Mouse (Mus musculus) limb, embryonic 14.5 days (tissue): ENCODE results near the gene Fxyd2. TPM values are rescaled to one million over a fixed set of nuclear protein-coding genes. Genes with fewer than 3 reads are reported as not detected.

ENCODE experiments used
- ATAC-seq: fragments of 200-750 bp; cut with Nextera tagmentation; 2 replicates; pipeline ENCODE4 v1.8.0; 2017; ENCODE audit warnings: low read depth, moderate number of reproducible peaks, moderate TSS enrichment; ENCODE audit not compliant: low FRiP score
- DNase-seq: peaks from one replicate; pipeline ENCODE4 v3.0.0-alpha.2; 2015; ENCODE audit warnings: low spot score
- H3K27ac ChIP-seq: fragments of 300-500 bp; sonication (generic); replicated peaks from 2 replicates; pipeline ENCODE4 v1.5.1; 2014; ENCODE audit warnings: low read depth, mild to moderate bottlenecking, low read length, moderate library complexity, mixed read lengths
- H3K27me3 ChIP-seq: fragments of 300-500 bp; sonication (generic); 2 replicates; pipeline ENCODE4 v1.6.1; 2014; ENCODE audit warnings: low read length, mixed read lengths; ENCODE audit not compliant: control insufficient read depth, insufficient read depth
- H3K36me3 ChIP-seq: fragments of 300-500 bp; sonication (generic); 2 replicates; pipeline ENCODE4 v1.6.1; 2014; ENCODE audit warnings: mild to moderate bottlenecking, low read length, moderate library complexity, mixed read lengths; ENCODE audit not compliant: control insufficient read depth, insufficient read depth
- H3K4me1 ChIP-seq: fragments of 300-500 bp; sonication (generic); 2 replicates; pipeline ENCODE4 v1.6.1; 2014; ENCODE audit warnings: antibody characterized with exemption, low read length, mixed read lengths; ENCODE audit not compliant: control insufficient read depth, insufficient read depth
- H3K4me2 ChIP-seq: fragments of 300-500 bp; sonication (generic); replicated peaks from 2 replicates; pipeline ENCODE4 v1.6.1; 2014; ENCODE audit warnings: low read depth, mild to moderate bottlenecking, low read length, moderate library complexity; ENCODE audit not compliant: severe bottlenecking
- H3K4me3 ChIP-seq: fragments of 300-500 bp; sonication (generic); replicated peaks from 2 replicates; pipeline ENCODE4 v1.5.1; 2014; ENCODE audit warnings: low read length
- H3K9ac ChIP-seq: fragments of 300-500 bp; sonication (generic); 2 replicates; pipeline ENCODE4 v1.6.1; 2014; ENCODE audit warnings: mild to moderate bottlenecking, low read depth, low read length, moderate library complexity; ENCODE audit not compliant: severe bottlenecking
- H3K9me3 ChIP-seq: fragments of 300-500 bp; sonication (generic); 2 replicates; pipeline ENCODE4 v1.6.1; 2016; ENCODE audit warnings: low read length; ENCODE audit not compliant: control insufficient read depth
- POLR2A ChIP-seq: fragments of 200-500 bp; IDR thresholded peaks from 2 replicates; pipeline ENCODE4 v1.8.0; 2012; ENCODE audit warnings: inconsistent platforms, mild to moderate bottlenecking, moderate library complexity, borderline replicate concordance; ENCODE audit not compliant: insufficient read depth, insufficient read length; ENCODE audit errors: extremely low read depth
- WGBS: fragments of 180-500 bp; shearing (Covaris S2); extraction: QIAGEN DNeasy Blood & Tissue Kit; methylation state at CpG from one replicate; pipeline ENCODE4 v1.1.7; 2014; 5-methylcytosine and 5-hydroxymethylcytosine counted together
- polyA plus RNA-seq, 2 experiments: library from polyadenylated mRNA; depleted of rRNA in 1 of 2; stranded (reverse) in 1 of 2; unstranded in 1 of 2; fragments of >200 nt; fragmentation: Nextera tagmentation in 1 of 2; extraction: Ambion mirVana in 1 of 2; gene quantifications; 2 replicates each; pipeline versions ENCODE4 v1.2.1 to v1.2.3; 2012 to 2014

Fxyd2 gene
- polyA plus RNA-seq, 2 experiments: 6.1 to 8.5 TPM

DNA sequence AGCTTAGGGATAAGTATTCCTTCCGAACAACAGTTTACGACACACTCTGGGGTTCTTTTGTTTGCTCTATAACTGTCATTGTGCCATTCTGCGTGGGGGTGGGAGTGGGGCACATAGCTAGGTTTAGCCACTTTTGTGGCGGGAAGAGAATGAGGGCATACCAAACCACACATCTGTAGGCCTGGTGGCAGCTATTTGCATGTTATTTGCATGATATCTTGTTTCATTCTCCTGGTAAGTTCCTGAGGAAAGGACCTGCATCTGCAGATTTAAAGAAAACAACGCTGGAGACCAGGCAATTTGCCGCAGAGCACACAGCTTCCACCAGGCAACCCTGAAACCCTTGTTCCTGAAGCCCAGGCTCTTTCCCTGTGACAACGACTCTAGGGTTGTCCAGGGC lies 57.7 kb downstream of the Fxyd2 start:
- no peaks in the 10 kb centered on the region for H3K27me3 ChIP-seq
- WGBS: 24% methylated on average over 7 of the region's 7 CpGs
- H3K9me3 ChIP-seq: no peaks in the 10 kb centered on the region
- H3K27ac ChIP-seq: no peak overlapping the region
- no peak overlapping the region for H3K9ac ChIP-seq
- H3K36me3 ChIP-seq: no peaks in the 10 kb centered on the region
- ATAC-seq (no peak), DNase-seq (no peak)
- TF ChIP-seq POLR2A: no peak
- no peak overlapping the region for H3K4me3 ChIP-seq
- H3K4me2 ChIP-seq: no peak overlapping the region
- H3K4me1 ChIP-seq: no peaks in the 10 kb centered on the region; the same call in 1 of the 2 replicates

DNA sequence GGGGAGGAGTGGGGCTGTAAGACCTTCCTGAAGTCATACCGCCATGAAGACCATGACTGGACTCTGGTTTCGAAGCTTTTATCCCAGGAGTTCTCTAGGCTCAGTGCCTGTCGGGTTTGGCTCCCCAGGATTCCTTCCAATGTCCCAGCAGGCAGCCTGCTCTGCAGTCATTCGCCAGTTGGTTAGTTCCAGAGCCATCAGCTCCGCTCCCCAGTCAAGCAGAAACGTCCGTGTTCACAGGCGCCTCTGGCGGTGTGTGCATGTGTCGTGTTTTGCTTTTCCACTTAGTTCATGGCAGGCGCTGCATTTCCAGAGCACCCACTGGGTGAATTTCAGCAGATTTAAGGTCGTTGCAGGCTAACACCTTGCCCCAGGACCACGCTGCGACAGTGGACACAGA lies 58.9 kb downstream of the Fxyd2 start:
- no peak for TF ChIP-seq POLR2A
- Histone ChIP-seq H3K9me3 (no peaks in the 10 kb centered on the region), H3K36me3 (no peaks in the 10 kb centered on the region), H3K27ac (no peak overlapping the region), H3K4me2 (no peak overlapping the region), H3K27me3 (no peaks in the 10 kb centered on the region), H3K4me3 (no peak overlapping the region), H3K9ac (no peak overlapping the region), H3K4me1 (no peaks in the 10 kb centered on the region; the same call in 1 of the 2 replicates)
- ATAC-seq (no peak), DNase-seq (no peak)
- WGBS: 62% methylated on average over 14 of the region's 14 CpGs

Other genes starting within 250 kb of the Fxyd2 start
- 0.04 TPM in 1 of 2 replicates, not detected in the other for gene BC049352, start 217.7 kb upstream of the Fxyd2 start, polyA plus RNA-seq (2012; rRNA removed)
- gene BC049352, start 217.7 kb upstream of the Fxyd2 start, polyA plus RNA-seq (2014; fragmentation: Nextera tagmentation; extraction: Ambion mirVana): not detected in 2 replicates
- 1.9 and 2.3 TPM in 2 replicates for gene Tmprss4, start 195.6 kb upstream of the Fxyd2 start, polyA plus RNA-seq (2012; rRNA removed)
- 3.4 and 5.0 TPM in 2 replicates for gene Tmprss4, start 195.6 kb upstream of the Fxyd2 start, polyA plus RNA-seq (2014; fragmentation: Nextera tagmentation; extraction: Ambion mirVana)
- 1.6 TPM in 2 replicates for gene Il10ra, start 130.5 kb upstream of the Fxyd2 start, polyA plus RNA-seq (2012; rRNA removed)
- 1.3 and 1.6 TPM in 2 replicates for gene Il10ra, start 130.5 kb upstream of the Fxyd2 start, polyA plus RNA-seq (2014; fragmentation: Nextera tagmentation; extraction: Ambion mirVana)
- gene Tmprss13, start 80.6 kb upstream of the Fxyd2 start, polyA plus RNA-seq (2012; rRNA removed): 2.0 and 2.5 TPM in 2 replicates
- gene Tmprss13, start 80.6 kb upstream of the Fxyd2 start, polyA plus RNA-seq (2014; fragmentation: Nextera tagmentation; extraction: Ambion mirVana): 5.5 and 5.9 TPM in 2 replicates
- gene Fxyd6, start 29.5 kb upstream of the Fxyd2 start, polyA plus RNA-seq (2012; rRNA removed): 97.4 and 120 TPM in 2 replicates
- gene Fxyd6, start 29.5 kb upstream of the Fxyd2 start, polyA plus RNA-seq (2014; fragmentation: Nextera tagmentation; extraction: Ambion mirVana): 82.7 and 94.3 TPM in 2 replicates
- 1.0 and 1.3 TPM in 2 replicates for gene Dscaml1, start 27.0 kb downstream of the Fxyd2 start, polyA plus RNA-seq (2012; rRNA removed)
- 0.40 and 0.43 TPM in 2 replicates for gene Dscaml1, start 27.0 kb downstream of the Fxyd2 start, polyA plus RNA-seq (2014; fragmentation: Nextera tagmentation; extraction: Ambion mirVana)